Mouse (Mus musculus) heart, adult 2 months (tissue): Measurements from ENCODE around the gene Cyp4f14.

Experiments used
- CTCF ChIP-seq: fragments of 200-600 bp; IDR thresholded peaks from 2 replicates; pipeline ENCODE4 v1.8.1; 2022; ENCODE audit warnings: antibody characterized with exemption, mild to moderate bottlenecking, moderate library complexity
- POLR2A ChIP-seq: fragments of 200-500 bp; IDR thresholded peaks from 2 replicates; pipeline ENCODE4 v1.6.1; 2011; ENCODE audit warnings: mild to moderate bottlenecking, low read depth, low read length, control low read depth; ENCODE audit not compliant: insufficient read depth

DNA sequence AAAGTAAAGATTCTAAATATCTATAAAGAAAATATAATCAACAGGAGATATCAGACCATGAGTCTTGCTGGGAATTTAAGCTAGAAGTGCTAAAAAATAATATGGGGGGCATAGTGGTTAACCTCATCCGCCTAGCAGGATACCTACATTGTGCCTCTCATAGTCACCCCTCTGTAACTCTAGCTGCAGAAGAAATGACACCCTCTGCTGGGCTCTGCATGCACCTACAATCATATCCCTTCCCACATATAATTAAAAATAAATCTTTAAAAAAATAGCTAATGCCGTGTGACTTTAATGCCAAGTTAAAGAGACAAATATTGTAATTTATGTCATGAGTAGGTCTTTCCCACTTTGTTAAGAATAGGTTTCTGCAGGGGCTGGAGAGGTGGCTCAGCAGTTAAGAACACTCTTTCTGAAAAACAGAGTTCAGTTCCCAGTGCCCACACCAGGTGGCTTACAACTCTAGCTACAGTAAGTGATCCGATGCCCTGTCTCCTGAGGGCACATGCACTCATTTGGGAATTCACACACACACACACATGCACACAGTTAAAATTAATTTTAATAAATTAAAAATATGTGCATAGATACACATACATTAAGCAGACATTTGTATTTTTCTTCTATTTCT, 27.4 kb upstream of the Cyp4f14 start:
- TF ChIP-seq CTCF (peak; percentile 47), POLR2A (no peak)
